Mouse (Mus musculus) forebrain, postnatal 0 days (tissue): Measurements from ENCODE around the gene Slc43a3. TPM values are rescaled to one million over a fixed set of nuclear protein-coding genes. Genes with fewer than 3 reads are reported as not detected.

Source experiments
- ATAC-seq: fragments of 200-750 bp; cut with Nextera tagmentation; 2 replicates; pipeline ENCODE4 v1.8.0; 2017; ENCODE audit warnings: mild to moderate bottlenecking, moderate library complexity
- DNase-seq: peaks from one replicate; pipeline ENCODE4 v3.0.0-alpha.2; 2015
- H3K27ac ChIP-seq: fragments of 300-500 bp; sonication (generic); 2 replicates; pipeline ENCODE4 v1.5.1; 2014; ENCODE audit warnings: low read depth, mild to moderate bottlenecking, antibody characterized with exemption, low read length, moderate library complexity, mixed read lengths
- H3K27me3 ChIP-seq: fragments of 300-500 bp; sonication (generic); 2 replicates; pipeline ENCODE4 v1.6.1; 2014; ENCODE audit warnings: mild to moderate bottlenecking, low read length, mixed read lengths; ENCODE audit not compliant: insufficient read depth
- H3K36me3 ChIP-seq: fragments of 300-500 bp; sonication (generic); 2 replicates; pipeline ENCODE4 v1.6.1; 2014; ENCODE audit warnings: mild to moderate bottlenecking, moderate library complexity; ENCODE audit not compliant: insufficient read depth
- H3K4me1 ChIP-seq: fragments of 300-500 bp; sonication (generic); 2 replicates; pipeline ENCODE4 v1.6.1; 2014; ENCODE audit warnings: antibody characterized with exemption; ENCODE audit not compliant: insufficient read depth
- H3K4me2 ChIP-seq: fragments of 300-500 bp; sonication (generic); 2 replicates; pipeline ENCODE4 v1.6.1; 2014; ENCODE audit warnings: low read depth, mild to moderate bottlenecking, moderate library complexity
- H3K4me3 ChIP-seq: fragments of 300-500 bp; sonication (generic); 2 replicates; pipeline ENCODE4 v1.5.1; 2014; ENCODE audit warnings: low read depth, low read length, mixed read lengths
- H3K9ac ChIP-seq: fragments of 300-500 bp; sonication (generic); 2 replicates; pipeline ENCODE4 v1.6.1; 2014; ENCODE audit warnings: mild to moderate bottlenecking
- H3K9me3 ChIP-seq: fragments of 300-500 bp; sonication (generic); 2 replicates; pipeline ENCODE4 v1.6.1; 2016; ENCODE audit warnings: low read length
- CTCF ChIP-seq: sonication (generic); IDR thresholded peaks from 2 replicates; pipeline ENCODE4 v1.5.1; 2016; ENCODE audit warnings: antibody characterized with exemption, control low read depth, low read depth
- WGBS: fragments of 180-500 bp; shearing (Covaris S2); extraction: QIAGEN DNeasy Blood & Tissue Kit; methylation state at CpG from one replicate; pipeline ENCODE4 v1.1.7; 2014; 5-methylcytosine and 5-hydroxymethylcytosine counted together
- polyA plus RNA-seq: library from polyadenylated mRNA; unstranded; fragments of >200 nt; fragmentation: Nextera tagmentation; extraction: Ambion mirVana; gene quantifications from 2 replicates; pipeline ENCODE4 v1.2.1, GENCODE M21; 2015
- total RNA-seq: library from RNA; depleted of rRNA; stranded (reverse); fragments of >200 nt; gene quantifications from 2 replicates; pipeline ENCODE4 v1.2.3, GENCODE M21; 2014; rRNA removed

The Slc43a3 gene
- total RNA-seq, result 2.2 and 7.6 TPM in 2 replicates
- polyA plus RNA-seq, result 3.5 and 3.8 TPM in 2 replicates

DNA sequence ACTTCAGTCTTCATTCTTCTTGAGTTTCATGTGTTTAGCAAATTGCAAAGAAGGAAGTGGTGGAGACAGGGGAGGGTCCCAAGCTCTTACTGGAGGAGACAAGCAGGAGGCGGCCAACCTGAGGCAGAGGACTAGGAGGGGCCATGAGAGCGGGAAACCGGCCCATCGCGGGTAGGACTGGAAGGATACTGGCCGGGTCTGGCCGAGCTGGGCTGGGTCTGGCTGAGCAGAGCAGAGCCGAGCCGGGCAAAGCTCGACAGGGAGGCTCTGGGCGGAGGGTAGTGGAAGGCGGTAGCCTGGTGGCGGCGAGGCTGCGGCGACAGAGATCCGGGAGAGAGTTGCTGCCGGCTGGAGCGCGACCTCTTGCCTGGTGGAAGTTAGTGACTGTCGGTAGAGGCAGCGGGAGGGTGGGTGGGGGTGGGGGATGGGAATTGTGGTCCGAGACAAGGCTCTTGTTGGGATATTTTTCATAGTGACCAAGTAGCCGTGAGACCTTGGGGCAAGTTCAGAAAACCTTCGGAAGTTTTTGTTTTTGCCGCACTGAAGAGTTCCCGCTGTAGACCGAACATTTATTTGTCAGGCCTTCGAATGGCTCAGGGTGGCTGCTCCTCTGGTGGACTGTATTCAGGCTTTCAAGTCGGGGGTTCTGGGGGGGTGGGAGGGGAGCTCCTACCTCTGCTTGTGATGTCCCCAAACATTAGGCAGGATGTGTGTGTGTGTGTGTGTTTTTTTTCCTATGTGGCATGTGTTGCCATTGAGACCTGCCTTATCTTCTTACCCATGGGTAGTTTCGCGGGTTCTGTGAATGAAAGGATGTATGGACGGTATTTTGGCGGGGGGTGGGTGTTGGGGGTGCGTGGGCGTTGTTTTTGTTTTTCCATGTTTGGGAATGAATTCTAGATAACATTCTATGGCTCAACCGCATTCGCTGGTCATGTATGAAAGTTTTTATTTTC, at the start of gene Slc43a3:
Slc43a3 (plus strand) TSS at position 106 of the 956 bp plus-strand sequence.
- no peaks in the 10 kb centered on the region for H3K36me3 ChIP-seq
- H3K9me3 ChIP-seq, result no peaks in the 10 kb centered on the region
- 27% methylated on average over 36 of the region's 38 CpGs for WGBS
- no peak within 1 kb of the TSS for H3K27ac ChIP-seq
- H3K27me3 ChIP-seq, result no peaks in the 10 kb centered on the region; the same call in 1 of the 2 replicates
- no peak within 1 kb of the TSS for H3K9ac ChIP-seq
- H3K4me2 ChIP-seq, result peak within 1 kb of the TSS; percentile 33
- H3K4me1 ChIP-seq, result no peaks in the 10 kb centered on the region
- ATAC-seq, result peak; percentile 78
- DNase-seq, result no peak
- no peak for TF ChIP-seq CTCF
- peak within 1 kb of the TSS; percentile 9; the same call in 1 of the 2 replicates for H3K4me3 ChIP-seq

DNA sequence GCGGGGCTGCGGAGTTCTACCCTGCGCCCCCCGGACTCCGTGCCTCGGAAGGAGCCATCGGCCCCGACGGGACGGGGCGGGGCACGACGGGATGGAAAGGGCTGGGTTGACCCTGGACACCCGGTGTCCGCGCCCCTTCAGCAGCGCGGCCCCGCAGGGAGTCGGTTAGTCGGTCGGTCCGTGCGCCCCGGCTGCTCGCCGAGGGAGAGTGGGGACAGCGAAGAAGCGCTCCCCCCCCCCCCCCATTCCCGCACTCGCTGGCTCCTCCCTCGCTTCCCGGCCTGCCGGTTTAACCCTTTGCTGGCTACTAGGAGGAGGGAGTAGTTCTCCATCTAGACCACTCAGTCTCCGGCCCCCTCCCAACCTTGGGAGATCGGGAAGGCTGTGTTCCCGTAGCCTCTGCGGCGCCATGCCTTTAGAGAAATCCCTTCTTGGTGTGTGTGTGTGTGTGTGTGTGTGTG, 49.5 kb upstream of the Slc43a3 start:
- ATAC-seq (peak; percentile 48), DNase-seq (peak; percentile 84)
- 0% methylated on average over 27 of the region's 39 CpGs for WGBS
- Histone ChIP-seq H3K4me3 (peak overlapping the region; percentile 74), H3K9ac (peak overlapping the region; percentile 69), H3K4me2 (peak overlapping the region; percentile 93), H3K27me3 (peaks cover 9% of the 10 kb centered on the region), H3K36me3 (no peaks in the 10 kb centered on the region), H3K9me3 (no peaks in the 10 kb centered on the region), H3K27ac (peak overlapping the region; percentile 83), H3K4me1 (peaks cover 3% of the 10 kb centered on the region; the same call in 1 of the 2 replicates)
- no peak for TF ChIP-seq CTCF

DNA sequence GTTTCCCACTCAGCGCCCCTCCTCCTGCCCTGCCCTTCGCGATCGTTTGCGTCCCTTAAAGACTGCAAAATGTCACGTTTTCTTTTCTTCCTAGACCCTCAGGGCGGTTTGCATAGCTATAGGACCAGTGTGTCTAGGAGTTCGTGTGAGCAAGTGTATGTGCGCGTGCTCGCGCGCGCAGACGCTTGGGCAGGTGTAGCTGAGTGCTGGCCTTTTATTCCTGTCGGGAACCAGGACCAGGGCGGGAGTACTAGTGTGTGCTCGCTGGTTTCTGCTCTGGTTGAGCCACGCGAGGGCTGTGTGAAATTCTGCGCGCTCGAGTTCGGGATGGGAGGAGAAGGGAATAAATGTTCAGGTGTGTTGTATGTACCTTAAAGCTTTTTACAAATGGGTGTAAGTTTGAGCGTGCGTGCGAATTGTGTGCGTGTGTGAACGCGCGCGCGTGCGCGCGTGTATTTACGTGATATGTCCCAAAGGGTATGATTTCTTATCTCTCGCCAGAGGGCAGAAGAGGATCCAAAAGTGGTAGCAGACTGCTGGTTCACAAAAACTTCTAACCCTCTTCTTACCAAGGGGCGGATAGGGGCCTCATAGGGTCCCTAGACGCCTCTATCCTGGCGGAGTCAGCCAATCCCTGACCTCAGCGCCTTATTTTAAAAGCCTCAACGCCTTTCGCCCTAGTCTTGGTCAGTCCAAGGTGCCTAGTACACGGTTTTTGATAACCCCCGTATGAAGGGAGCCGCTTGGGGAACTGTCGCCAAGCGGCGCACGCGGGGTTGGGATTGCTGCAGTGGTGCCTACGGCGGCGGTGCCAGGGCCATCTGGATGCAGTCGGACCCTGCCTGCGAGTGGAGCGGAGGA, 48.7 kb upstream of the Slc43a3 start:
- Histone ChIP-seq H3K36me3 (no peaks in the 10 kb centered on the region), H3K27ac (peak overlapping the region; percentile 83), H3K4me3 (peak overlapping the region; percentile 74), H3K4me1 (peaks cover 3% of the 10 kb centered on the region; the same call in 1 of the 2 replicates), H3K4me2 (peak overlapping the region; percentile 93), H3K9ac (peak overlapping the region; percentile 69), H3K27me3 (peaks cover 8% of the 10 kb centered on the region), H3K9me3 (no peaks in the 10 kb centered on the region)
- DNase-seq (peak; percentile 81), ATAC-seq (peak; percentile 46)
- WGBS, result under 1% methylated on average over 58 of the region's 58 CpGs
- TF ChIP-seq CTCF, result peak; percentile 39

DNA sequence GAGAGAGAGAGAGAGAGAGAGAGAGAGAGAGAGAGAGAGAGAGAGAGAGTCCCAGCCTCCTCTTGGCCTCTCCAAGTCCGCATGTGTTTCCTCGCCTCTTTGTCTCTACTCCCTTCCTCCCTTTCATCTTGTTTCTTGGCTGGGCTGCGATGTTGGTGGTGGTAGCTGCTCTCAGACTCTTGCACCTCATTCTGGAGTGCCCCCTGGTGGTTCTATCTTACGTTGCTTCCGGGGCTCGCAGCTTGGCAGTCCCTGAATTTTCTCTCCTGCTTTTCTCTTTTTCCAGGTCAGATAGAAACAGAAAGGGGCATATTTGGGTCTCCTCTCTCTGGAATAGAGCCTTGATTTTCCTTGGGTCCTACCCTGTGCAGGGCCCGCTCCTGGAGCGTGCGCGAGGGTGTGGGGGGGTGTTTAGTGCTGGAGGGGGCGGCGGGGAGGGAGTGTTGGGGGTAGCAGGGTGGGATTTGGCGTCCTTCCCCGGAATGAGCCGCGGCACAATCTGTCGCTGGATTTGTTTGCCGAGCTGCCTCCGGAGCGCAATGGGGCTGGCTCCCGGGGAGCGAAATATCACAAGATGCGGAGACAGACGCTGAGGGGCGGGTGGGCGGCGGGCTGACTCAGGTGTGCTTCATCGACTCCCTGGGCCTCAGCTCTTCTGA, 47.6 kb upstream of the Slc43a3 start:
- peak; percentile 88 for DNase-seq
- Histone ChIP-seq H3K27ac (peak overlapping the region; percentile 83), H3K9me3 (no peaks in the 10 kb centered on the region), H3K4me3 (peak overlapping the region; percentile 74), H3K27me3 (peaks cover 4% of the 10 kb centered on the region), H3K4me2 (peak overlapping the region; percentile 53), H3K9ac (0 out of 2 replicates have a peak overlapping the region, but pooled peaks have one; percentile 33), H3K4me1 (peaks cover 3% of the 10 kb centered on the region; the same call in 1 of the 2 replicates), H3K36me3 (no peaks in the 10 kb centered on the region)
- peak; percentile 50 for ATAC-seq
- TF ChIP-seq CTCF, result peak; percentile 67
- WGBS, result 2% methylated on average over 28 of the region's 28 CpGs

DNA sequence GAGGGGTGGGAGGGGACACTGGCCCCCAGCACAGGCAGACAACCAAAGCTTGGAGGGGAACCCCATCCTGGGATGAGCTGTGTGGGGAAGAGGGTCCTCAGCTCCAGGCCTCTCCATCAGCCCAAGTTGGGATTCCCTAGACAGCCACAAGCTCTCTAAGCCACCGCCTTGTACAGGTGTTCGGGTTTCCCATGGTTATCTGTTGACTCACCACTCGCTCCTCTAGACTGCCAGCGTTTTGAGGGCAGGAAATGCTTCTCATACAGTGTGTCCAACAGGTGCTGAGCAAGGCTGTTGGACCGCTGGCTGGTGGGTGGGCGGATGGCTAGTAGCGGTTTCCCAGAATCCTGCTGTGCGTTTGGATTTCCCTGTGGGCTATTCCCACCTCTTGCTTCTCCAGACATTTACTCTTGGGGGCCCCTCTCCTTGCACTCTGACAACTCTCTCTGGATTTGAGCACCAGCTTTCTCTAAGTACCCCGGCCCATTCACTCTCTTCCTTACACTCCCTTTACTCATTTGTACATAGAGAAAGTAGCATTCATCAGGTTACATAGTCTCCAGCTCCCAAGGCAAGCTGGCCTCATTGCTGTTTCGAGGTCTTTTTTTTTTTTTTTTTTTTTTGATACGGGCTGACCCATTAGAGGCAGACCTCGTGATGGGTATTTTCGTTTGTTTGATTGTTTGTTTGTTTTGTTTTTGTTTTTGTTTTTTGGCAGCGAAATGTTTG, 46.9 kb upstream of the Slc43a3 start:
- Histone ChIP-seq H3K9ac (0 out of 2 replicates have a peak overlapping the region, but pooled peaks have one; percentile 33), H3K4me3 (peak overlapping the region; percentile 74), H3K4me2 (peak overlapping the region; percentile 53), H3K36me3 (no peaks in the 10 kb centered on the region), H3K9me3 (no peaks in the 10 kb centered on the region), H3K27me3 (peaks cover 4% of the 10 kb centered on the region), H3K27ac (peak overlapping the region; percentile 83), H3K4me1 (no peaks in the 10 kb centered on the region; the same call in 1 of the 2 replicates)
- no peak for TF ChIP-seq CTCF
- WGBS, result 14% methylated on average over 14 of the region's 14 CpGs
- ATAC-seq (peak; percentile 1; the same call in 1 of the 2 replicates), DNase-seq (no peak)
